Mouse (Mus musculus) embryonic facial prominence, embryonic 14.5 days (tissue): ENCODE measurements around the gene Snx8. TPM values are rescaled to one million over a fixed set of nuclear protein-coding genes. Genes with fewer than 3 reads are reported as not detected.

Source experiments
- ATAC-seq: fragments of 200-750 bp; cut with Nextera tagmentation; 2 replicates; pipeline ENCODE4 v1.8.0; 2017; ENCODE audit warnings: low read depth, moderate number of reproducible peaks, moderate TSS enrichment
- DNase-seq: peaks from one replicate; pipeline ENCODE4 v3.0.0-alpha.2; 2015; ENCODE audit warnings: low spot score
- H3K27ac ChIP-seq: fragments of 300-500 bp; sonication (generic); replicated peaks from 2 replicates; pipeline ENCODE4 v1.5.1; 2014; ENCODE audit warnings: low read depth, mild to moderate bottlenecking, low read length, moderate library complexity
- H3K27me3 ChIP-seq: fragments of 300-500 bp; sonication (generic); replicated peaks from 2 replicates; pipeline ENCODE4 v1.6.1; 2014; ENCODE audit warnings: low read length; ENCODE audit not compliant: control insufficient read depth, insufficient read depth
- H3K36me3 ChIP-seq: fragments of 300-500 bp; sonication (generic); 2 replicates; pipeline ENCODE4 v1.6.1; 2014; ENCODE audit warnings: low read length, mixed read lengths; ENCODE audit not compliant: control insufficient read depth, insufficient read depth
- H3K4me1 ChIP-seq: fragments of 300-500 bp; sonication (generic); 2 replicates; pipeline ENCODE4 v1.6.1; 2014; ENCODE audit warnings: antibody characterized with exemption, low read length; ENCODE audit not compliant: control insufficient read depth, insufficient read depth
- H3K4me2 ChIP-seq: fragments of 300-500 bp; sonication (generic); 2 replicates; pipeline ENCODE4 v1.6.1; 2014; ENCODE audit warnings: low read depth, mild to moderate bottlenecking, low read length, moderate library complexity, mixed read lengths
- H3K4me3 ChIP-seq: fragments of 300-500 bp; sonication (generic); 2 replicates; pipeline ENCODE4 v1.5.1; 2014; ENCODE audit warnings: low read depth, mild to moderate bottlenecking, low read length
- H3K9ac ChIP-seq: fragments of 300-500 bp; sonication (generic); 2 replicates; pipeline ENCODE4 v1.6.1; 2014; ENCODE audit warnings: low read depth, mild to moderate bottlenecking, low read length, moderate library complexity, mixed read lengths
- H3K9me3 ChIP-seq: fragments of 300-500 bp; sonication (generic); 2 replicates; pipeline ENCODE4 v1.6.1; 2016; ENCODE audit warnings: low read length; ENCODE audit not compliant: control insufficient read depth
- WGBS: fragments of 180-500 bp; shearing (Covaris S2); extraction: QIAGEN DNeasy Blood & Tissue Kit; methylation state at CpG from one replicate; pipeline ENCODE4 v1.1.7; 2014; 5-methylcytosine and 5-hydroxymethylcytosine counted together
- polyA plus RNA-seq: library from polyadenylated mRNA; unstranded; fragments of >200 nt; fragmentation: Nextera tagmentation; extraction: Ambion mirVana; gene quantifications from 2 replicates; pipeline ENCODE4 v1.2.1, GENCODE M21; 2014

Snx8 gene
- polyA plus RNA-seq, 1 experiment from 2014 or later = 11.2 TPM

- H3K9me3 ChIP-seq = no peaks in the 10 kb centered on the region
- peak overlapping the region; percentile 53 for H3K9ac ChIP-seq
- H3K27me3 ChIP-seq = no peaks in the 10 kb centered on the region
- no peak overlapping the region for H3K27ac ChIP-seq
- 49% methylated on average over 3 of the region's 3 CpGs for WGBS
- no peak for DNase-seq
- ATAC-seq = no peak; the same call in 1 of the 2 replicates
- peak overlapping the region; percentile 99 for H3K4me2 ChIP-seq
- H3K36me3 ChIP-seq = no peaks in the 10 kb centered on the region
- peaks cover 15% of the 10 kb centered on the region for H3K4me1 ChIP-seq
- peak overlapping the region; percentile 77 for H3K4me3 ChIP-seq
Observed at GRCm38 (mm10) chr5:140389647-140390046, 585 bp upstream of the Snx8 start.

GRCm38 (mm10) chr5:140387816-140388510, 1.1 kb downstream of the Snx8 start:
- H3K4me3 ChIP-seq = peak overlapping the region; percentile 77
- H3K4me1 ChIP-seq = peaks cover 24% of the 10 kb centered on the region
- no peaks in the 10 kb centered on the region for H3K27me3 ChIP-seq
- ATAC-seq (no peak), DNase-seq (no peak)
- 71% methylated on average over 12 of the region's 12 CpGs for WGBS
- H3K27ac ChIP-seq = no peak overlapping the region
- no peaks in the 10 kb centered on the region for H3K9me3 ChIP-seq
- H3K36me3 ChIP-seq = no peaks in the 10 kb centered on the region
- peak overlapping the region; percentile 66; the same call in 1 of the 2 replicates for H3K9ac ChIP-seq
- H3K4me2 ChIP-seq = peak overlapping the region; percentile 99

GRCm38 (mm10) chr5:140387236-140387635, 1.8 kb downstream of the Snx8 start:
- WGBS = 76% methylated on average over 7 of the region's 7 CpGs

GRCm38 (mm10) chr5:140384462-140384861, 4.6 kb downstream of the Snx8 start:
- no peak overlapping the region for H3K9ac ChIP-seq
- H3K4me2 ChIP-seq = no peak overlapping the region
- H3K36me3 ChIP-seq = no peaks in the 10 kb centered on the region
- ATAC-seq (no peak), DNase-seq (no peak)
- H3K4me3 ChIP-seq = no peak overlapping the region
- H3K27ac ChIP-seq = peak overlapping the region; percentile 76
- peaks cover 24% of the 10 kb centered on the region for H3K4me1 ChIP-seq
- WGBS = 89% methylated on average over 1 of the region's 1 CpGs
- H3K9me3 ChIP-seq = no peaks in the 10 kb centered on the region
- H3K27me3 ChIP-seq = no peaks in the 10 kb centered on the region

More at GRCm38 (mm10) chr5:140387236-140387635, 1.8 kb downstream of the Snx8 start:
- Histone ChIP-seq H3K4me3 (no peak overlapping the region), H3K36me3 (no peaks in the 10 kb centered on the region), H3K4me1 (peaks cover 24% of the 10 kb centered on the region), H3K27ac (no peak overlapping the region), H3K27me3 (no peaks in the 10 kb centered on the region), H3K4me2 (peak overlapping the region; percentile 99; the same call in 1 of the 2 replicates), H3K9me3 (no peaks in the 10 kb centered on the region), H3K9ac (no peak overlapping the region)
- ATAC-seq (no peak), DNase-seq (no peak)

GRCm38 (mm10) chr5:140383559-140383958, 5.5 kb downstream of the Snx8 start:
- peak; percentile 74 for DNase-seq
- Histone ChIP-seq H3K27me3 (no peaks in the 10 kb centered on the region), H3K4me3 (no peak overlapping the region), H3K27ac (peak overlapping the region; percentile 76), H3K9me3 (no peaks in the 10 kb centered on the region), H3K4me1 (peaks cover 24% of the 10 kb centered on the region), H3K9ac (peak overlapping the region; percentile 21; the same call in 1 of the 2 replicates), H3K36me3 (no peaks in the 10 kb centered on the region), H3K4me2 (peak overlapping the region; percentile 8)
- peak; percentile 80 for ATAC-seq
- WGBS = 9% methylated on average over 7 of the region's 7 CpGs

- Histone ChIP-seq H3K4me1 (peaks cover 17% of the 10 kb centered on the region), H3K4me2 (no peak overlapping the region), H3K27ac (no peak overlapping the region), H3K4me3 (no peak overlapping the region), H3K36me3 (no peaks in the 10 kb centered on the region), H3K9ac (no peak overlapping the region), H3K27me3 (no peaks in the 10 kb centered on the region), H3K9me3 (no peaks in the 10 kb centered on the region)
- DNase-seq = no peak
- ATAC-seq = no peak
- 96% methylated on average over 6 of the region's 6 CpGs for WGBS
Observed at GRCm38 (mm10) chr5:140382688-140383087, 6.4 kb downstream of the Snx8 start.

- Histone ChIP-seq H3K9ac (no peak overlapping the region), H3K27me3 (no peaks in the 10 kb centered on the region), H3K9me3 (no peaks in the 10 kb centered on the region), H3K4me3 (no peak overlapping the region), H3K27ac (no peak overlapping the region), H3K36me3 (no peaks in the 10 kb centered on the region), H3K4me1 (peaks cover 11% of the 10 kb centered on the region), H3K4me2 (no peak overlapping the region)
- DNase-seq = no peak
- WGBS = 78% methylated on average over 7 of the region's 7 CpGs
- no peak for ATAC-seq
Observed at GRCm38 (mm10) chr5:140381156-140381555, 7.9 kb downstream of the Snx8 start.

GRCm38 (mm10) chr5:140379299-140379698, 9.8 kb downstream of the Snx8 start:
- 53% methylated on average over 6 of the region's 6 CpGs for WGBS
- Histone ChIP-seq H3K27me3 (no peaks in the 10 kb centered on the region), H3K27ac (no peak overlapping the region), H3K4me1 (peaks cover 9% of the 10 kb centered on the region), H3K36me3 (no peaks in the 10 kb centered on the region), H3K9me3 (no peaks in the 10 kb centered on the region), H3K4me2 (no peak overlapping the region), H3K9ac (no peak overlapping the region), H3K4me3 (no peak overlapping the region)
- ATAC-seq = no peak
- DNase-seq = peak; percentile 24
